Mouse (Mus musculus) Patski (cell line): ENCODE data around the gene Phf21a. TPM values are rescaled to one million over a fixed set of nuclear protein-coding genes. Genes with fewer than 3 reads are reported as not detected.

ENCODE experiments used
- ATAC-seq: fragments of 100-300 bp; one replicate; pipeline ENCODE4 v1.8.0; 2021
- CTCF ChIA-PET: fragments of 350-600 bp; sonication (Branson Sonifier 250); formaldehyde crosslinking; loops from one replicate; lab custom pipeline; 2022; ENCODE audit warnings: inconsistent platforms; lab: Charles Lee
- POLR2A ChIA-PET: fragments of 350-600 bp; sonication (Branson Sonifier 250); formaldehyde crosslinking; loops from one replicate; lab custom pipeline; 2022; ENCODE audit warnings: antibody characterized with exemption, inconsistent platforms; lab: Charles Lee
- DNase-seq: peaks from one replicate; pipeline ENCODE4 v3.0.0-alpha.2; 2011; ENCODE audit warnings: low read depth, low spot score
- H3K27me3 ChIP-seq: fragments of 371-371 bp; one replicate; pipeline ENCODE4 v1.5.1; 2021
- CTCF ChIP-seq: fragments of 100-300 bp; IDR thresholded peaks from one replicate; pipeline ENCODE4 v1.5.1; 2021
- in situ Hi-C: fragments of 300-500 bp; cut with MboI; formaldehyde crosslinking; loops from 3 replicates; pipeline ENCODE4 v1.11.1; 2018; ENCODE audit warnings: low pct_unique_long_range_greater_than_20kb, mixed read lengths
- polyA plus RNA-seq: library from polyadenylated mRNA; unstranded; gene quantifications from one replicate; pipeline ENCODE4 v1.2.3, GENCODE M21; 2021

Gene Phf21a
- polyA plus RNA-seq, 1 experiment from 2014 or later, result 69.9 TPM

DNA sequence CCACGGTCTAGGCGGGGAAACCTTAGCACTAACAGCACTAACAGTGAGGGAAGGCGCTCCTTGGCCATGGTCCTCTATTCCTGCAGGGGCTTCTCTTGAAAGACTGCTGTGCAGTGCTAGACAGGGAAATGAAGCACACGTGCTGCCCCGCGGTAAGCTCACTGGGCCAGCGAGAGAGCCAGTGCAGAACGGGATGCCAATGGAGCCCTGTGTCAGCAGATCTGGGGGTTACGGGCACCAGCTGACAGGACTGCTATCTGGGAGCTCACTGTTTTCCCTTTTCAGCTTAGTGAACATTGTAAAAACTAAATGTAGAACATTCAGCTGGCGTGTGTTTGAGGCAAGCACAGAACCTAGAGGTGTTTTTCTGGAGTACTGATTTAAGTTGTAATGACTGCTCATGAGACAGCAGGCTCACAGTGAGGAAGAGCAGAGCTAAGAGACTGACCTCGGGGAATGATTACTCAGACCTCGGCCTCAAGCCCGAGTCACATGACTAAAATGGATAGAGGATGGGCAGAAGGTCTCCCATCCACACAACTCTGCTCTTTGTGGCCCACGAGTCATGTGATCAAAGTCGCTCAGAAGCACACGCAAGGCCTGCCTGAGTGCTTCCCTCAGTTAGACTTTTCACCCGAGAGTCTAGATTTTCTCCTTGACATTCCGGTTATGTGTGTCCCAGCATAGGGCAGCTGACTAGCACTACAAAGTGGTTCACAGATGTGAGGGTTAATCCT is 315.6 kb downstream of the Phf21a start:
- H3K27me3 ChIP-seq, result no peaks in the 10 kb centered on the region
- in situ Hi-C loops, result no loop called here
- no peak for TF ChIP-seq CTCF
- ChIA-PET CTCF (interaction anchor here (1.2 kb wide), 1 partner anchor 12 kb away, joined by 3 read pairs; no protein-coding TSS in a partner anchor), POLR2A (no interaction called here)
- DNase-seq (no peak), ATAC-seq (no peak)

DNA sequence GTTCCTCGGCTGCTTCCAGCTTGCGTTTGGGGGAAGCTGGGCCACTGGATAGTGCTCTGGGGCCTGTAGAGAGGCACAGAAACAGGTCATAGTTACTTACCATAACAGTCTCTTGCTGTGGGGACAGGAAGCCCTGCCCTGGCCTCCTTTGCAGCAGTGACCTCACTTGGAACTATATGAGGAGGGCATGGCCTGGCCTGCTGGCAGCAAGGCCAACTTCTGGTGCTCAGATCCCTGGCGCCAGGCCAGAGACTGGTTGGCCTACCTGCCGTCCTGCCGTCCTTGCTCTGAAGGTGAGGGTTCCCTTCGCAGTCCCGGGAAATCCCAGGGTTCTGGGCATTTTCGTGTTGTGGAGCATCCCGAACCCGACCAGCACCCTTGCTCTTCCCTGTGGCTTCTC is 318.8 kb downstream of the Phf21a start:
- POLR2A ChIA-PET, result no interaction called here

More for the DNA sequence above, 318.8 kb downstream of the Phf21a start:
- TF ChIP-seq CTCF, result no peak
- H3K27me3 ChIP-seq, result no peaks in the 10 kb centered on the region
- ATAC-seq, result no peak
- CTCF ChIA-PET, result no interaction called here
- in situ Hi-C loops, result no loop called here
- DNase-seq, result no peak

Other genes starting within 250 kb of the Phf21a start
- gene Chrm4, start 165.9 kb upstream of the Phf21a start, polyA plus RNA-seq, result not detected
- 0.13 TPM for gene Mdk, start 160.8 kb upstream of the Phf21a start, polyA plus RNA-seq
- 0.69 TPM for gene Gm9821, start 147.4 kb upstream of the Phf21a start, polyA plus RNA-seq
- gene Dgkz, start 117.3 kb upstream of the Phf21a start, polyA plus RNA-seq, result 38.5 TPM
- 3.6 TPM for gene Creb3l1, start 68.6 kb upstream of the Phf21a start, polyA plus RNA-seq